Mouse (Mus musculus): ENCODE data around the gene 1500015O10Rik.

DNA sequence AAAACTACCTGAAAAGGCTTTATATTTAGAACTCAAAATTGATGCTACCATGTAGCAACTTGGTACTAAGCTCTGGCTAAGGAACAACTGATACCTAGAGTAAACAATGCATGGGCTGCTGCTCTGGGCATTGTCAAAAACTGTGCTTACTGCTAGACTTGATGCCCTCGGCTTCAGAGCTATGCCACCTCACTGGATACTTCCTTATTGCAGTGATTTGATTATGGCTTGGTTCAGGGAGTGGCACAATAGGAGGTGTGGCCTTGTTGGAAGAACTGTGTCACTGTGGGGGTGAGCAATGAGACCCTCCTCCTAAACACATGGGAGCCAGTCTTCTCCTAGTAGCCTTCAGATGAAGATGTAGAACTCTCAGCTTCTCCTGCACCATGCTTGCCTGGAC, 38.9 kb downstream of the 1500015O10Rik start:
- TF ChIP-seq GATA1 (IDR thresholded peaks at IDR 0.05; ENCODE audit: borderline replicate concordance, low read length) (no peak), FLI1 (IDR thresholded peaks at IDR 0.05; ENCODE audit: low read length) (no peak)

Measured in megakaryocyte, embryonic 14.5 days (primary cell).